ENCODE assay signal across 13 mouse cellular contexts in the genomic region with DNA sequence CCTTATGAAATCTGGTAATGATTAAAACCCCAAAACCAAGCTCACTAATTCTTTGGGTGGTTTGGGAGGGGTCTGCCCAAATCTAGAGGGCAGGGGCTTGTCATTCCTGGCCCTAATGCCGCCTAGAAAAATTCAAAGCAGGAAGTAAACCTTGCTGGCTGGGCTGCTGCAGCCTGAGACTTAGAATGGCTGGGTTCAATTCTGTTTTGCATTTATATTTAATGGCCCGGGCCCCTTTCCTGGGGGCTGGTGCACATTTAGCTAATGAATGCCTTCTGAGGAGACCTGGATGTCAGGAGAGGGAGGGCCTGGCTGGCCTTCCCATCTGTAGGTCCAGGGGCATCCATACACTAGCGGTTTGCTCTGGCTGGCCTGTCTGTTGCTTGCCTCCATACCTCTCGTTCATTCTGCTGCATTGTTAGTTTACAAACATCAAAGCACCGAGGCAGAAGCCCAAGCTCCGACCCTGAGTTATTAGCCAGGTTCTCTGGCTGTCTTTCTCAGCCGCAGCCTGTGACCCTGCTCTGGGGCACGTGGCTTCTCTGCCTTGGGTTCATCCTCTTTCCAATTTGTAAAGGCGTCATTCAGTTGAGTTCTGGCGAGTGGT.
DNase-seq lines count a peak whose midpoint lies in the region; ATAC-seq lines count a peak whose summit lies in the region.
"Had no signal": no experiment of that assay in that cellular context is flagged by ENCODE, and none has a peak within 500 bp of the region (broad histone marks: within the 10 kb centered on the region; RNA-seq: fewer than 3 reads in every experiment).

No protein-coding gene starts in this region.

- peak; percentile 18 for DNase-seq in forebrain, embryonic 10.5 days (ENCODE audit: extremely low spot score, low spot score)
- no peak for DNase-seq in forebrain, embryonic 14.5 days (ENCODE audit: low spot score)
- DNase-seq in limb, embryonic 10.5 days (ENCODE audit: low spot score): peak; percentile 61
- DNase-seq in frontal cortex, postnatal 36 days (ENCODE audit: low spot score in 2 of 2): no peak
- no peak for DNase-seq in right cerebral cortex, postnatal 36 days (ENCODE audit: low spot score in 2 of 2)
- DNase-seq in layer of hippocampus, adult 8-10 months (ENCODE audit: low spot score in 2 of 2): no peak
- DNase-seq: cerebellum, adult 11 months; gastrocnemius, postnatal 25 days; thymus, postnatal 14 days had no signal

- H3K9me3 ChIP-seq in forebrain, embryonic 10.5 days: no peaks in the 10 kb centered on the region
- no peaks in the 10 kb centered on the region for H3K9me3 ChIP-seq in forebrain, embryonic 14.5 days (replicated peaks; ENCODE audit: control insufficient read depth, low read length)
- no peaks in the 10 kb centered on the region for H3K9me3 ChIP-seq in embryonic facial prominence, embryonic 12.5 days
- no peaks in the 10 kb centered on the region for H3K9me3 ChIP-seq in limb, embryonic 10.5 days (replicated peaks)
- H3K9me3 ChIP-seq in midbrain, embryonic 16.5 days (replicated peaks; ENCODE audit: control insufficient read depth, low read length, poor library complexity, severe bottlenecking): no peaks in the 10 kb centered on the region

- H3K4me3 ChIP-seq in forebrain, embryonic 10.5 days: no peak overlapping the region
- H3K4me3 ChIP-seq in forebrain, embryonic 14.5 days (ENCODE audit: low read depth, low read length): no peak overlapping the region
- H3K4me3 ChIP-seq in embryonic facial prominence, embryonic 12.5 days: no peak overlapping the region
- peak overlapping the region; percentile 33 for H3K4me3 ChIP-seq in limb, embryonic 10.5 days
- no peak overlapping the region for H3K4me3 ChIP-seq in midbrain, embryonic 16.5 days (ENCODE audit: low read depth, low read length)

- WGBS in forebrain, embryonic 10.5 days: 27% methylated on average over 10 of the region's 10 CpGs
- 22% methylated on average over 10 of the region's 10 CpGs for WGBS in forebrain, embryonic 14.5 days
- WGBS in embryonic facial prominence, embryonic 12.5 days: 15% methylated on average over 10 of the region's 10 CpGs
- WGBS in limb, embryonic 10.5 days: 7% methylated on average over 10 of the region's 10 CpGs
- 20% methylated on average over 10 of the region's 10 CpGs for WGBS in midbrain, embryonic 16.5 days

- H3K27me3 ChIP-seq in forebrain, embryonic 10.5 days (ENCODE audit: poor library complexity, severe bottlenecking): no peaks in the 10 kb centered on the region
- no peaks in the 10 kb centered on the region for H3K27me3 ChIP-seq in forebrain, embryonic 14.5 days (replicated peaks; ENCODE audit: control insufficient read depth, insufficient read depth, low read length)
- no peaks in the 10 kb centered on the region for H3K27me3 ChIP-seq in embryonic facial prominence, embryonic 12.5 days
- H3K27me3 ChIP-seq in limb, embryonic 10.5 days (ENCODE audit: low read depth, poor library complexity, severe bottlenecking): no peaks in the 10 kb centered on the region
- no peaks in the 10 kb centered on the region for H3K27me3 ChIP-seq in midbrain, embryonic 16.5 days (ENCODE audit: control insufficient read depth, insufficient read depth, low read depth, low read length)

- H3K4me1 ChIP-seq in forebrain, embryonic 10.5 days: peaks cover 46% of the 10 kb centered on the region
- peaks cover 11% of the 10 kb centered on the region for H3K4me1 ChIP-seq in forebrain, embryonic 14.5 days (ENCODE audit: control insufficient read depth, insufficient read depth, low read length)
- H3K4me1 ChIP-seq in embryonic facial prominence, embryonic 12.5 days: peaks cover 34% of the 10 kb centered on the region
- peaks cover 66% of the 10 kb centered on the region for H3K4me1 ChIP-seq in limb, embryonic 10.5 days
- peaks cover 11% of the 10 kb centered on the region for H3K4me1 ChIP-seq in midbrain, embryonic 16.5 days (ENCODE audit: control insufficient read depth, insufficient read depth, low read length)

- no peak overlapping the region for H3K9ac ChIP-seq in forebrain, embryonic 14.5 days (ENCODE audit: low read length)
- H3K9ac ChIP-seq in embryonic facial prominence, embryonic 12.5 days: no peak overlapping the region
- H3K9ac ChIP-seq in midbrain, embryonic 16.5 days (ENCODE audit: low read depth, low read length): peak overlapping the region; percentile 14; the same call in 1 of the 2 replicates

- peak overlapping the region; percentile 66 for H3K27ac ChIP-seq in forebrain, embryonic 10.5 days
- no peak overlapping the region for H3K27ac ChIP-seq in forebrain, embryonic 14.5 days (ENCODE audit: low read depth, low read length)
- H3K27ac ChIP-seq in embryonic facial prominence, embryonic 12.5 days: peak overlapping the region; percentile 37; the same call in 1 of the 2 replicates
- peak overlapping the region; percentile 74 for H3K27ac ChIP-seq in limb, embryonic 10.5 days
- no peak overlapping the region for H3K27ac ChIP-seq in midbrain, embryonic 16.5 days (ENCODE audit: low read length)

- no peaks in the 10 kb centered on the region for H3K36me3 ChIP-seq in forebrain, embryonic 10.5 days (replicated peaks)
- no peaks in the 10 kb centered on the region for H3K36me3 ChIP-seq in forebrain, embryonic 14.5 days (ENCODE audit: control insufficient read depth, insufficient read depth, low read length)
- H3K36me3 ChIP-seq in embryonic facial prominence, embryonic 12.5 days: no peaks in the 10 kb centered on the region
- H3K36me3 ChIP-seq in limb, embryonic 10.5 days: no peaks in the 10 kb centered on the region
- H3K36me3 ChIP-seq in midbrain, embryonic 16.5 days (ENCODE audit: control insufficient read depth, insufficient read depth, low read length): no peaks in the 10 kb centered on the region

- no peak overlapping the region for H3K4me2 ChIP-seq in forebrain, embryonic 14.5 days (ENCODE audit: low read length)
- H3K4me2 ChIP-seq in embryonic facial prominence, embryonic 12.5 days (replicated peaks): no peak overlapping the region; the same call in 1 of the 2 replicates
- H3K4me2 ChIP-seq in midbrain, embryonic 16.5 days (ENCODE audit: low read length): no peak overlapping the region

- no peak for ATAC-seq in forebrain, embryonic 14.5 days
- ATAC-seq in embryonic facial prominence, embryonic 12.5 days (ENCODE audit: insufficient number of reproducible peaks, insufficient read depth, low FRiP score, low TSS enrichment): no peak
- ATAC-seq in midbrain, embryonic 16.5 days: no peak
- ATAC-seq: intestine, embryonic 16.5 days; lung, postnatal 0 days had no signal

Comparison
In these comparisons a context has a peak if more than half of its experiments do, and no peak if none do; other contexts are left out.
1. DNase-seq: peak in forebrain, embryonic 10.5 days (single experiment) and limb, embryonic 10.5 days (single experiment); none in forebrain, embryonic 14.5 days (single experiment), frontal cortex, postnatal 36 days (0 of 2), right cerebral cortex, postnatal 36 days (0 of 2) and layer of hippocampus, adult 8-10 months (0 of 2).
2. H3K27ac ChIP-seq: peak in forebrain, embryonic 10.5 days (single experiment), embryonic facial prominence, embryonic 12.5 days (single experiment) and limb, embryonic 10.5 days (single experiment); none in forebrain, embryonic 14.5 days (single experiment) and midbrain, embryonic 16.5 days (single experiment).